Mouse (Mus musculus) cortical plate, adult 2 months (tissue): ENCODE measurements around the gene Slc35e1.

Experiments used
- CTCF ChIP-seq: fragments of 200-500 bp; IDR thresholded peaks from 2 replicates; pipeline ENCODE4 v1.5.1; 2011; ENCODE audit warnings: mild to moderate bottlenecking, control low read depth, low read length; ENCODE audit not compliant: insufficient read depth; ENCODE audit errors: extremely low read depth
- POLR2A ChIP-seq: fragments of 200-500 bp; IDR thresholded peaks from 2 replicates; pipeline ENCODE4 v1.6.1; 2011; ENCODE audit warnings: mild to moderate bottlenecking, low read length, control low read depth; ENCODE audit not compliant: insufficient read depth; ENCODE audit errors: extremely low read depth

- TF ChIP-seq CTCF = no peak
- TF ChIP-seq POLR2A = peak; percentile 28; the same call in 1 of the 2 replicates
These were observed 32.4 kb downstream of the Slc35e1 start for GRCm38 (mm10) chr8:72459881-72460533.
